ENCODE assay signal across 21 mouse cellular contexts in the genomic region with DNA sequence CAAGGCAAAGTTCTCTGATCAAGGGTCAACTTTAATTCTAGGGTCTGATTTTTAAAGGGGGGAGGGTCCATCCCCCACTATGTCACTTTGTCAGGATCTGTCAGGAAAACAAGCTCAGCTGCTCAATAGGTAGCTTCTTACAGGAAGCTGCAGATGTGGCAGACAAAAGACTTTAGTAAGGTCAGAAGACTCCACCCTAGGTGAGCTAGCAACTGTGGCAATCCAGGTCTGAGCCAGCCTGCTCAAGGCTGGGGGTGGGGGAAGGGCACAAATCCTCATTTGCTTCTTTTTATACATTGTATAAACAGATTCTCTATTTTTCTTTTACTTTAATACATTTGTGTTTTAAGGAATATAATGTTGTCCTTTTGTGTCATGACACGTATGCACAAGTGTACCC.
"Had no signal": no experiment of that assay in that cellular context is flagged by ENCODE, and none has a peak within 500 bp of the region (broad histone marks: within the 10 kb centered on the region; RNA-seq: fewer than 3 reads in every experiment).

No protein-coding gene starts in this region.

- H3K27me3 ChIP-seq: heart, embryonic 13.5 days; heart, embryonic 15.5 days; hindbrain, embryonic 13.5 days; hindbrain, embryonic 15.5 days; kidney, embryonic 15.5 days; limb, embryonic 13.5 days; limb, embryonic 15.5 days; liver, embryonic 12.5 days had no signal

- H3K36me3 ChIP-seq: heart, embryonic 13.5 days; heart, embryonic 15.5 days; hindbrain, embryonic 10.5 days; hindbrain, embryonic 13.5 days; hindbrain, embryonic 15.5 days; kidney, embryonic 15.5 days; limb, embryonic 13.5 days; limb, embryonic 15.5 days; liver, embryonic 12.5 days had no signal

- H3K9me3 ChIP-seq: heart, embryonic 13.5 days; heart, embryonic 15.5 days; hindbrain, embryonic 10.5 days; hindbrain, embryonic 13.5 days; hindbrain, embryonic 15.5 days; kidney, embryonic 15.5 days; limb, embryonic 13.5 days; limb, embryonic 15.5 days; liver, embryonic 12.5 days had no signal

- H3K4me1 ChIP-seq: heart, embryonic 13.5 days; heart, embryonic 15.5 days; hindbrain, embryonic 10.5 days; hindbrain, embryonic 13.5 days; hindbrain, embryonic 15.5 days; kidney, embryonic 15.5 days; limb, embryonic 15.5 days; liver, embryonic 12.5 days had no signal

- DNase-seq: gastrocnemius, postnatal 14 days; gastrocnemius, postnatal 36 days; heart, adult 11 months; heart, adult 2 months; heart, postnatal 4 days; kidney, adult 11 months; kidney, adult 2 months; kidney, adult 9 months; kidney, postnatal 14 days; kidney, postnatal 36 days; left cerebral cortex, postnatal 4 days had no signal

- H3K4me3 ChIP-seq: heart, adult 2 months; heart, embryonic 13.5 days; heart, embryonic 15.5 days; hindbrain, embryonic 10.5 days; hindbrain, embryonic 13.5 days; hindbrain, embryonic 15.5 days; kidney, embryonic 15.5 days; left cerebral cortex, adult 2 months; limb, embryonic 13.5 days; limb, embryonic 15.5 days; liver, embryonic 12.5 days had no signal
